Mouse (Mus musculus) brain, embryonic 14.5 days (tissue): Measurements from ENCODE around the gene Nasp.

Source experiments
- CTCF ChIP-seq: fragments of 200-500 bp; IDR thresholded peaks from 2 replicates; pipeline ENCODE4 v1.5.1; 2012; ENCODE audit warnings: inconsistent platforms, mild to moderate bottlenecking, moderate library complexity, borderline replicate concordance; ENCODE audit not compliant: insufficient read depth, insufficient read length; ENCODE audit errors: extremely low read depth
- POLR2A ChIP-seq: fragments of 200-500 bp; IDR thresholded peaks from 2 replicates; pipeline ENCODE4 v1.6.1; 2012; ENCODE audit warnings: mild to moderate bottlenecking, inconsistent platforms, borderline replicate concordance; ENCODE audit not compliant: poor library complexity, insufficient read depth, insufficient read length, severe bottlenecking; ENCODE audit errors: extremely low read depth

GRCm38 (mm10) chr4:116635197-116635596 lies 7.5 kb upstream of the Nasp start:
- TF ChIP-seq CTCF (no peak), POLR2A (no peak)
